Mouse (Mus musculus) liver (tissue): ENCODE measurements around the gene Ms4a6d.
"Not testable (repeated sequence)": the region's sequence is repeated elsewhere in the genome, so short reads cannot be mapped to it uniquely, and the experiment has no call there.

Experiments used
- DNase-seq: peaks from one replicate; pipeline ENCODE4 v3.0.0-alpha.2; 2020; ENCODE audit warnings: mixed read lengths

The Ms4a6d gene

DNA sequence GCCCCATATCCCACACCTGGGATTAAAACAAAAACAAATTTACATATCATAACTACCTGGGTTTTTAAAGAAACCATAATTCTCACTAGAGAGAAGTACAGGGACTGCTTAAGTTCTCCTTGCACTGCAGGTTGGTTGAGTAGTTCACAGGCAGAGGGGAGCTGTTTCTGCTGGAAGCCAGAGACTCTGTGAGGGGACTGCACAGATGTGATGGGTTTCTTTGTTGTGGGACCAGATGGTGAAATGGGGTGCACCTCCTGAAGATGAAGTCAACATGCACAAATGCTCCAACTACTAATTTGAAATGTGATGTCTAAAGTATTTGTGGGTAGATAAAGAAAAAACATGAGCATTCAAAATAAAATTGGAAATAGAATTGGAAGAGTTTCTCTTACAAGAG is 56.7 kb downstream of the Ms4a6d start:
- DNase-seq = no peak

DNA sequence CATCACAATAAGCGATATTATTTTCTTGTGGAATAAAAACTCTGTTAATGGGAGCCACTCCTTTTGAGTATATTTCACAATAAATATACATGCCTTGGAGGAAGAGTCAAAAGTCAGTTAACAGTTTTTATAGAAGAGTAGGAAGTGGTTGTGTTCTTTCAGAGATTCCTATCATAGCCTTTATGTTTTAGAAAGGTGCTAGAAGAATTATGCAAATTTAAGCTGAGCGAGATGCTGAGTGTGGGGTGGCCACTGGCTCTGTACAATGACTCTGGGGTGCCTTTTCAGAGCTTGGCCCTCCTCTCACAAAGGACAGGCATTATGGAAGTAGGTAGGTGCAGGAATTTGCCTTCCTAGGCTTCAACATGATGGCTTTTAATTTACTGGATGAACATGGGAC is 60.3 kb downstream of the Ms4a6d start:
- DNase-seq = not testable (repeated sequence)

DNA sequence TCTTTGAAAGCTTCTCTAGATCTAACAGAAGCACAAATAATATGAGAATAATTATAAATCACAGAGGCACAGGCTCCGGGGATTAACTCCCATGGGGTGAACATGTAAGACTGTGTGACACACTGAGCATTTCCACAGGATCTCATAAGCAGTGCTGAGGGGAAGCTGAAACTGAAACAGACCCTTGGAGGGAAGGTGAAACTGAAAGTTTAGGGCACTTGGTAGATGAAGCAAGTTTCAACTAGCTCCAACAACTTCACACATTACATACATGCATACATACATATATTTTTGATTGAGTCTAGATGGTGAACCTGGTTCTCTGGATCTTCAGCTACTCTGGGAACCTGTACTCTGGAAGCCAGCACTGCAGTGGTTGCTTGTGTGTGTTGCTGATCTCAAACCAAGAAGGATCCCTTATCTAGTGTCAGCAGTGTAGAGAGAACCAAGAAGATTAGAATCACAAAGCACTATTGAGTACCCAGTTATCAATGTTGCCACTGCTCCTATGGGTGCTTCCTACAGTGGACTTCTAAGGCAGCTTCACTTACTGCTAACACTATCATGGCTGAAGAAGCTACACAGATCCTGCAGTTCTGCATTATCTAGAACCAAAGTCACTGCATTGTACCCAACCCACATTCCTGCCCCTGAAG is 64.4 kb downstream of the Ms4a6d start:
- not testable (repeated sequence) for DNase-seq

DNA sequence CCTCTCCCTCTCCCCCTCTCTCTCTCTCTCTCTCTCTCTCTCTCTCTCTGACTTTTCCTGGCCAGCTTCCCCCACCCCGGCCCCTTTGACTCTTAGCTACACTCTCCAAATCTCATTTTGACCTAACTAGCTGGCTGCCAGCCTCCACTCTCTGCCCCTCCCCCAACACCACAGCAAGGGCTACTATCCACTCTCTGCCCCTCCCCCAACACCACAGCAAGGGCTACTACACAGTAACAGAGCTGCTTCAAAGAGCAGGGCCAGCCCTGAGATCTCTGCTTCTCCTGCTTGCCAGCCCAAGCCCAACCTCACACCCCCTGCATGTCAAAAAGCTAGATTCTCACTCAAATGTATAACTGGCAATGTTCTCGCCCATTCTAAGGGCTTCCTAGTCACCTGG is 67.3 kb downstream of the Ms4a6d start:
- DNase-seq = peak; percentile 11
